Mouse (Mus musculus): ENCODE data around the gene Zc3h10. TPM values are rescaled to one million over a fixed set of nuclear protein-coding genes. Genes with fewer than 3 reads are reported as not detected.

The Zc3h10 gene
- polyA plus RNA-seq, 1 experiment from 2014 or later = 13.6 TPM

GRCm38 (mm10) chr10:128546787-128547186 is 787 bp downstream of the Zc3h10 start:
- H3K27ac ChIP-seq (ENCODE audit: low read length) = peak overlapping the region; percentile 92
- no peaks in the 10 kb centered on the region for H3K9me3 ChIP-seq (ENCODE audit: control insufficient read depth, low read length)
- H3K4me1 ChIP-seq (ENCODE audit: control insufficient read depth, insufficient read depth, low read length) = 0 out of 2 replicates have a peak, but pooled peaks cover 4% of the 10 kb centered on the region
- H3K4me3 ChIP-seq (ENCODE audit: low read length) = peak overlapping the region; percentile 72
- H3K4me2 ChIP-seq (ENCODE audit: low read depth, low read length) = peak overlapping the region; percentile 75
- no peaks in the 10 kb centered on the region for H3K27me3 ChIP-seq (replicated peaks; ENCODE audit: control insufficient read depth, insufficient read depth, low read length)
- ATAC-seq = no peak
- 19% methylated on average over 7 of the region's 7 CpGs for WGBS
- peak overlapping the region; percentile 77 for H3K9ac ChIP-seq (ENCODE audit: low read depth, low read length)
- H3K36me3 ChIP-seq (ENCODE audit: control insufficient read depth, insufficient read depth, low read length) = peaks cover 15% of the 10 kb centered on the region

GRCm38 (mm10) chr10:128546361-128546760 is 1.2 kb downstream of the Zc3h10 start:
- Histone ChIP-seq H3K4me3 (ENCODE audit: low read length) (peak overlapping the region; percentile 72), H3K4me1 (ENCODE audit: control insufficient read depth, insufficient read depth, low read length) (0 out of 2 replicates have a peak, but pooled peaks cover 4% of the 10 kb centered on the region), H3K27me3 (replicated peaks; ENCODE audit: control insufficient read depth, insufficient read depth, low read length) (no peaks in the 10 kb centered on the region), H3K36me3 (ENCODE audit: control insufficient read depth, insufficient read depth, low read length) (peaks cover 15% of the 10 kb centered on the region), H3K4me2 (ENCODE audit: low read depth, low read length) (peak overlapping the region; percentile 75), H3K27ac (ENCODE audit: low read length) (peak overlapping the region; percentile 92), H3K9me3 (ENCODE audit: control insufficient read depth, low read length) (no peaks in the 10 kb centered on the region), H3K9ac (ENCODE audit: low read depth, low read length) (peak overlapping the region; percentile 77)
- no peak for ATAC-seq
- WGBS = 8% methylated on average over 4 of the region's 4 CpGs

GRCm38 (mm10) chr10:128545570-128545898 is 2.0 kb downstream of the Zc3h10 start:
- Histone ChIP-seq H3K4me1 (ENCODE audit: control insufficient read depth, insufficient read depth, low read length) (0 out of 2 replicates have a peak, but pooled peaks cover 4% of the 10 kb centered on the region), H3K36me3 (ENCODE audit: control insufficient read depth, insufficient read depth, low read length) (peaks cover 15% of the 10 kb centered on the region), H3K4me2 (ENCODE audit: low read depth, low read length) (no peak overlapping the region), H3K27ac (ENCODE audit: low read length) (no peak overlapping the region), H3K4me3 (ENCODE audit: low read length) (no peak overlapping the region), H3K9ac (ENCODE audit: low read depth, low read length) (no peak overlapping the region), H3K27me3 (replicated peaks; ENCODE audit: control insufficient read depth, insufficient read depth, low read length) (no peaks in the 10 kb centered on the region), H3K9me3 (ENCODE audit: control insufficient read depth, low read length) (no peaks in the 10 kb centered on the region)
- no peak for ATAC-seq
- WGBS = 88% methylated on average over 3 of the region's 3 CpGs

GRCm38 (mm10) chr10:128544674-128545569 is 2.7 kb downstream of the Zc3h10 start:
- 92% methylated on average over 37 of the region's 37 CpGs for WGBS
- Histone ChIP-seq H3K4me1 (ENCODE audit: control insufficient read depth, insufficient read depth, low read length) (0 out of 2 replicates have a peak, but pooled peaks cover 4% of the 10 kb centered on the region), H3K4me2 (ENCODE audit: low read depth, low read length) (no peak overlapping the region), H3K36me3 (ENCODE audit: control insufficient read depth, insufficient read depth, low read length) (peaks cover 15% of the 10 kb centered on the region), H3K27me3 (replicated peaks; ENCODE audit: control insufficient read depth, insufficient read depth, low read length) (no peaks in the 10 kb centered on the region), H3K4me3 (ENCODE audit: low read length) (no peak overlapping the region), H3K27ac (ENCODE audit: low read length) (no peak overlapping the region), H3K9me3 (ENCODE audit: control insufficient read depth, low read length) (no peaks in the 10 kb centered on the region), H3K9ac (ENCODE audit: low read depth, low read length) (no peak overlapping the region)
- no peak for ATAC-seq

GRCm38 (mm10) chr10:128544151-128544657 is 3.4 kb downstream of the Zc3h10 start:
- 97% methylated on average over 15 of the region's 15 CpGs for WGBS
- Histone ChIP-seq H3K9ac (ENCODE audit: low read depth, low read length) (peak overlapping the region; percentile 30; the same call in 1 of the 2 replicates), H3K4me2 (ENCODE audit: low read depth, low read length) (no peak overlapping the region), H3K36me3 (ENCODE audit: control insufficient read depth, insufficient read depth, low read length) (peaks cover 15% of the 10 kb centered on the region), H3K27me3 (replicated peaks; ENCODE audit: control insufficient read depth, insufficient read depth, low read length) (no peaks in the 10 kb centered on the region), H3K27ac (ENCODE audit: low read length) (no peak overlapping the region), H3K4me3 (ENCODE audit: low read length) (no peak overlapping the region), H3K4me1 (ENCODE audit: control insufficient read depth, insufficient read depth, low read length) (0 out of 2 replicates have a peak, but pooled peaks cover 4% of the 10 kb centered on the region), H3K9me3 (ENCODE audit: control insufficient read depth, low read length) (no peaks in the 10 kb centered on the region)
- ATAC-seq = no peak

- H3K4me1 ChIP-seq (ENCODE audit: control insufficient read depth, insufficient read depth, low read length) = 0 out of 2 replicates have a peak, but pooled peaks cover 4% of the 10 kb centered on the region
- 54% methylated on average over 2 of the region's 2 CpGs for WGBS
- no peak overlapping the region for H3K4me3 ChIP-seq (ENCODE audit: low read length)
- H3K4me2 ChIP-seq (ENCODE audit: low read depth, low read length) = no peak overlapping the region
- no peak for ATAC-seq
- H3K36me3 ChIP-seq (ENCODE audit: control insufficient read depth, insufficient read depth, low read length) = peaks cover 15% of the 10 kb centered on the region
- H3K9me3 ChIP-seq (ENCODE audit: control insufficient read depth, low read length) = no peaks in the 10 kb centered on the region
- H3K27ac ChIP-seq (ENCODE audit: low read length) = no peak overlapping the region
- H3K27me3 ChIP-seq (replicated peaks; ENCODE audit: control insufficient read depth, insufficient read depth, low read length) = no peaks in the 10 kb centered on the region
- H3K9ac ChIP-seq (ENCODE audit: low read depth, low read length) = no peak overlapping the region
Measured at GRCm38 (mm10) chr10:128543100-128543499, 4.5 kb downstream of the Zc3h10 start.

- no peaks in the 10 kb centered on the region for H3K4me1 ChIP-seq (ENCODE audit: control insufficient read depth, insufficient read depth, low read length)
- H3K27ac ChIP-seq (ENCODE audit: low read length) = no peak overlapping the region
- 100% methylated on average over 1 of the region's 1 CpGs for WGBS
- no peak for ATAC-seq
- no peak overlapping the region for H3K4me3 ChIP-seq (ENCODE audit: low read length)
- H3K9me3 ChIP-seq (ENCODE audit: control insufficient read depth, low read length) = no peaks in the 10 kb centered on the region
- no peaks in the 10 kb centered on the region for H3K27me3 ChIP-seq (replicated peaks; ENCODE audit: control insufficient read depth, insufficient read depth, low read length)
- H3K36me3 ChIP-seq (ENCODE audit: control insufficient read depth, insufficient read depth, low read length) = no peaks in the 10 kb centered on the region
- H3K4me2 ChIP-seq (ENCODE audit: low read depth, low read length) = no peak overlapping the region
- H3K9ac ChIP-seq (ENCODE audit: low read depth, low read length) = no peak overlapping the region
Measured at GRCm38 (mm10) chr10:128538340-128538870, 9.2 kb downstream of the Zc3h10 start.

GRCm38 (mm10) chr10:128536266-128536940 is 11.2 kb downstream of the Zc3h10 start:
- peak overlapping the region; percentile 54 for H3K9ac ChIP-seq (ENCODE audit: low read depth, low read length)
- ATAC-seq = peak; percentile 95
- H3K27me3 ChIP-seq (replicated peaks; ENCODE audit: control insufficient read depth, insufficient read depth, low read length) = no peaks in the 10 kb centered on the region
- H3K4me1 ChIP-seq (ENCODE audit: control insufficient read depth, insufficient read depth, low read length) = no peaks in the 10 kb centered on the region
- H3K4me2 ChIP-seq (ENCODE audit: low read depth, low read length) = peak overlapping the region; percentile 45
- 13% methylated on average over 18 of the region's 18 CpGs for WGBS
- H3K9me3 ChIP-seq (ENCODE audit: control insufficient read depth, low read length) = no peaks in the 10 kb centered on the region
- no peaks in the 10 kb centered on the region for H3K36me3 ChIP-seq (ENCODE audit: control insufficient read depth, insufficient read depth, low read length)
- peak overlapping the region; percentile 12; the same call in 1 of the 2 replicates for H3K27ac ChIP-seq (ENCODE audit: low read length)
- peak overlapping the region; percentile 25 for H3K4me3 ChIP-seq (ENCODE audit: low read length)
